Mouse (Mus musculus) mammary gland, adult 2 months (tissue): ENCODE measurements around the gene Isyna1. TPM values are rescaled to one million over a fixed set of nuclear protein-coding genes. Genes with fewer than 3 reads are reported as not detected.

Source experiments
- polyA plus RNA-seq: library from polyadenylated mRNA; depleted of rRNA; stranded (reverse); fragments of >200 nt; gene quantifications from 2 replicates; pipeline ENCODE4 v1.2.3, GENCODE M21; 2012; ENCODE audit warnings: low replicate concordance; rRNA removed

Isyna1 gene
- 107 and 194 TPM in 2 replicates for polyA plus RNA-seq

DNA sequence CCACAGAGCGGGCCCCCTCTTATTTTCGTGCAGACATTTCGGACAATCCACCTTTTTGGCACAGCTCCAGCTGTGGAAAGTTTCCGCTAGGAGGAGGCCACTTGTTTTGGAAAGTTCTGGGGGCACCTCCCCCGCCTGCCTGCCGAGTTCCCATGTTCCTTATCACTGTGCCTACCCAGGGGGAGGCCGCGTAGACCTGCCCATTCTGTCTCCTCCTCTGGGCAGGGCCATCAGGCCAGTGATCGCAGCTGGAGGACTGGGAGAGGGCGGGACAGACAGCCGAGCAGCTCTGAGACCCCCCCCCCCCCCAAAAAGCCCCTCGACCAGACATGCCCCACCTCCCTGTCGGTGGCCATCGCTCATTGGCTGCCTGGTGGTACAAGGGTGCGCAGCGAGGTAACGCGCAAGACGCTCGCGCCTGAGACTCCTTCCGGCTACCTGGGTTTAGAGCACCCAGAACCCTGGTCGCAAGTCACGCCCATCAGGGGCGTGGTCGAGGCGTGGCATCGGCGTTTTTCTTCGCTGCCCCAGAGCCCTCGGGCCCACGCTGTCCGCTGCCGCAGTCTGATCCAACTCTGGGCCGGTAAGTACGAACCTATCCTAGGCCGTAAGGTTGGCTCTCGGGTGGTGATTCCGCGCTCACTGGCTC is at the start of gene Isyna1:
Gene Isyna1 (plus strand): TSS at position 413 of the 649 bp plus-strand sequence.

GRCm38 (mm10) chr8:70608749-70609367 is 14.7 kb downstream of the Isyna1 start, which contains the start of gene Ssbp4:
Ssbp4 (minus strand) TSS chr8:70608872.

DNA sequence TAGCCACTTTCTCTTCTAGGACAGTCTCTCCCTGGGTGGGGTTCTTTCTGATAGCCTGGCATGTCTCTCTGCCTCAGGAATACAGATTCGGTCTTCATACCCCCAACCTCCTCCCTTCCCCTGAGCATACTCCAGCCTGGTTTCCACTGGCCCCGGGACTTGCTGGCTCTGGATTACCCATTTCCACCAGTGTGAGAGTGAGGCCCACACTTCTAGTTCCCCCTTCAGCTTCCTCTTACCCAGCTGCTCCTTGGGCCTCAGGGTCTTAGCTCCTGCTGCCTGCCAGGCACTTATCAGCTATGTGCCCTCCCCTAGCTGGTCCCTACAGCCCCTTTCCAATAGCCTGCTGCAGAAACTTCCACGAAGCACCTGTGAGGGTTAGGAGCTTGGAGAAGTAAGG is 21.7 kb downstream of the Isyna1 start, which contains the start of gene Lrrc25:
Gene Lrrc25 (plus strand): TSS at position 262 of the 400 bp plus-strand sequence.

DNA sequence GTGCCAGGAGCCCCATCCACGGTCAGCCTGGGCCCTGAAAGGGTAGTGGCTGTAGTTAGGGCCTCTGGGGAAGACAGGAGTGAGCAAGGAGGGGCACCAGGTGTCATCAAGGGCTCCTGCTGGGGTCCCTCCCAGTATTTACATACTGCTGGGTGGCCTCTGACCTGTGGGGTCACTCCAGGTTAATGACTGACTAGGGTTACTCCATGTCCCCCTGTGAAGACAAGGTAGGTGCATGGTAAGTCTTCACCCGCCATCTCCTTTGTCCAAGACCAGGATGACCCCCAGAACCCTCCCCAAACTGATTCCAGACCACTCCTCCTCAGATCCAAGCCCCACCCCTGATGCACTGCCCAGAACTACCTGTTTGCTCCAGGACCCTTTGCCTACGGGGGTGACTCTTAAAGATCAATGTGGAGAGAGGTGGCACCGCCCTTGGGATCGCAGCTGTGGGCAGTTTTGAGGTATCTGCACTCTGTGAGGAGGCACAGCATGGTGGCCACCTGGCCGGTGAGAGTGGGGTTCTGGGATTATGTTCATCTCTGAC is 38.2 kb downstream of the Isyna1 start, which contains the start of gene Gdf15:
Gene Gdf15 (minus strand): TSS at position 111 of the 547 bp plus-strand sequence.

Other genes starting within 250 kb of the Isyna1 start
- gene Upf1, start 241.1 kb upstream of the Isyna1 start, polyA plus RNA-seq, result 23.8 and 44.2 TPM in 2 replicates
- 1.1 TPM in 2 replicates for gene Comp, start 220.8 kb upstream of the Isyna1 start, polyA plus RNA-seq
- gene Crtc1, start 154.8 kb upstream of the Isyna1 start, polyA plus RNA-seq, result 22.9 and 36.9 TPM in 2 replicates
- 53.4 and 80.6 TPM in 2 replicates for gene Klhl26, start 117.4 kb upstream of the Isyna1 start, polyA plus RNA-seq
- 0.42 and 0.50 TPM in 2 replicates for gene Tmem59l, start 107.0 kb upstream of the Isyna1 start, polyA plus RNA-seq
- 5.2 and 5.7 TPM in 2 replicates for gene Crlf1, start 101.2 kb upstream of the Isyna1 start, polyA plus RNA-seq
- 240 and 366 TPM in 2 replicates for gene Rex1bd, start 87.6 kb upstream of the Isyna1 start, polyA plus RNA-seq
- gene Uba52, start 83.6 kb upstream of the Isyna1 start, polyA plus RNA-seq, result 371 and 768 TPM in 2 replicates
- gene Fkbp8, start 66.6 kb upstream of the Isyna1 start, polyA plus RNA-seq, result 331 and 487 TPM in 2 replicates
- 82.7 and 119 TPM in 2 replicates for gene Kxd1, start 66.4 kb upstream of the Isyna1 start, polyA plus RNA-seq
- gene Ell, start 54.9 kb upstream of the Isyna1 start, polyA plus RNA-seq, result 29.0 and 40.3 TPM in 2 replicates
- gene Ssbp4, start 14.5 kb downstream of the Isyna1 start, polyA plus RNA-seq, result 143 and 413 TPM in 2 replicates
- gene Lrrc25, start 21.8 kb downstream of the Isyna1 start, polyA plus RNA-seq, result 23.8 and 34.0 TPM in 2 replicates
- 1.3 and 4.8 TPM in 2 replicates for gene Gdf15, start 38.1 kb downstream of the Isyna1 start, polyA plus RNA-seq
- 36.5 and 50.6 TPM in 2 replicates for gene Pgpep1, start 66.0 kb downstream of the Isyna1 start, polyA plus RNA-seq
- gene Lsm4, start 78.9 kb downstream of the Isyna1 start, polyA plus RNA-seq, result 62.1 and 102 TPM in 2 replicates
- gene Jund, start 104.6 kb downstream of the Isyna1 start, polyA plus RNA-seq, result 185 and 938 TPM in 2 replicates
- gene Iqcn, start 109.1 kb downstream of the Isyna1 start, polyA plus RNA-seq, result 0.03 and 0.04 TPM in 2 replicates
- 0.20 and 0.50 TPM in 2 replicates for gene Gm3336, start 124.2 kb downstream of the Isyna1 start, polyA plus RNA-seq
- gene Pde4c, start 129.3 kb downstream of the Isyna1 start, polyA plus RNA-seq, result 5.5 and 6.5 TPM in 2 replicates
- gene Rab3a, start 160.3 kb downstream of the Isyna1 start, polyA plus RNA-seq, result 32.7 and 43.5 TPM in 2 replicates
- gene Mpv17l2, start 166.6 kb downstream of the Isyna1 start, polyA plus RNA-seq, result 69.3 and 175 TPM in 2 replicates
- gene Pik3r2, start 182.3 kb downstream of the Isyna1 start, polyA plus RNA-seq, result 149 and 256 TPM in 2 replicates
- gene Mast3, start 210.7 kb downstream of the Isyna1 start, polyA plus RNA-seq, result 90.3 and 270 TPM in 2 replicates
- gene Il12rb1, start 214.1 kb downstream of the Isyna1 start, polyA plus RNA-seq, result 2.4 and 4.3 TPM in 2 replicates
- gene Arrdc2, start 245.3 kb downstream of the Isyna1 start, polyA plus RNA-seq, result 47.5 and 97.3 TPM in 2 replicates